Mouse (Mus musculus) liver, postnatal 0 days (tissue): ENCODE results near the gene Cyth4.
A peak's percentile ranks its signal among the peaks of the same experiment; 100 is the strongest.

Source experiments
- CTCF ChIP-seq: sonication (generic); IDR thresholded peaks from 2 replicates; pipeline ENCODE4 v1.5.1; 2016; ENCODE audit warnings: antibody characterized with exemption, low read depth
- EP300 ChIP-seq: IDR thresholded peaks from 2 replicates; pipeline ENCODE4 v1.6.1; 2016; ENCODE audit warnings: antibody characterized with exemption, low read depth, mild to moderate bottlenecking

DNA sequence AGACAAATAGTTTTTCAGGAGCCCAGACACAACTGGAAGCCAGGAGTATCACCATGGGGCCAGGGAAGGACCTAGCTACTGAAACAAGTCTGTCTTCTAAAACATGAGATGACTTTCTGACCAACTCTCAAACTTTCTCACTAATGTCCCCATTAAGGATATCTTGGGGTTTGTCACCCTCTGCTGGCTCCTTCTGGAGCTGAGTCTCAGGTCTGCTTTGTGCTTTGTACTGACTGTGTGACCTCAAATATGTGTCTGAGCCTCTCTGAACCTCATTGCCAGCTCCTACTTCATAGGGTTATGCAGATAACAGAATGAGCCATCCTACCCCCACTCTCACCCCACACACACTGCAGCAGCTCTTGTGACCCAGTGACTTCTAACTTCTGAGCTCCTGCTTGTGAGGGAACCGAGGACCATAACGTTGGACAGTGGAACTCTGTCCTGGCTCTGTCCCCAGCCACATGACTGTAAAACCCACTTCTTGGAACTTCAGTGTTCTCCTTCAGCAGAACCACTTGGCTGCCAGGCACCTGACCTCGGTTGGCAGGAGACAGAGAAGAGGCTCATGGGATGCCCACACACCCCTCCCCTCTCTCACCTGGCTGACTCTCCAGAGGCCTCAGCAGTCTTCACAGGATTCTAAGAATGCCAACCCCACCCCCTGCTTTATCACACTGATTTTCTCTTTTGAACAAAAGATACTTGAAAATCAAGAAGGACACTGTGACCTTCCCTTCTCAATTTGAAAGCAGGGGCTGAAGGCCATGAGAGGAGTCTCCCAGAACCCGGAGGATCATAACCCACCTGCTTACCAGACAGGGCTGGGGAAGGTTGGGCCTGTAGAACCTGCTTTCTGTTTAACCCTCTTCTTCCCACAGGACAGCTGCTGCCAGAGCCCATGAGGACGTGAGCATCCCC, 49.2 kb upstream of the Cyth4 start:
- TF ChIP-seq CTCF (peak; percentile 60), EP300 (no peak)
